Mouse (Mus musculus) erythroblast, embryonic 14.5 days (primary cell): ENCODE data around the gene Rad50.

ENCODE experiments used
- GATA1 ChIP-seq: IDR thresholded peaks from 2 replicates; pipeline ENCODE4 v1.6.1; 2012; ENCODE audit warnings: low read length, inconsistent platforms, mixed read lengths
- TAL1 ChIP-seq: IDR thresholded peaks from 3 replicates; pipeline ENCODE4 v1.6.1; 2012; ENCODE audit warnings: low read length, inconsistent platforms, mixed read lengths

GRCm38 (mm10) chr11:53747985-53748384, 40.9 kb upstream of the Rad50 start:
- TF ChIP-seq GATA1 (no peak), TAL1 (no peak)
